Mouse (Mus musculus) neural tube, embryonic 12.5 days (tissue): ENCODE data around the gene Fscn3. TPM values are rescaled to one million over a fixed set of nuclear protein-coding genes. Genes with fewer than 3 reads are reported as not detected.

Experiments
- ATAC-seq: fragments of 200-750 bp; cut with Nextera tagmentation; 2 replicates; pipeline ENCODE4 v1.8.0; 2017; ENCODE audit warnings: low read depth, mild to moderate bottlenecking, moderate TSS enrichment, moderate library complexity; ENCODE audit not compliant: low FRiP score
- H3K27ac ChIP-seq: fragments of 300-500 bp; sonication (generic); 2 replicates; pipeline ENCODE4 v1.5.1; 2016
- H3K27me3 ChIP-seq: fragments of 300-500 bp; sonication (generic); replicated peaks from 2 replicates; pipeline ENCODE4 v1.6.1; 2016; ENCODE audit warnings: mild to moderate bottlenecking
- H3K36me3 ChIP-seq: fragments of 300-500 bp; sonication (generic); 2 replicates; pipeline ENCODE4 v1.6.1; 2016; ENCODE audit warnings: mild to moderate bottlenecking
- H3K4me1 ChIP-seq: fragments of 300-500 bp; sonication (generic); 2 replicates; pipeline ENCODE4 v1.6.1; 2016
- H3K4me2 ChIP-seq: fragments of 300-500 bp; sonication (generic); replicated peaks from 2 replicates; pipeline ENCODE4 v1.6.1; 2016; ENCODE audit warnings: mild to moderate bottlenecking
- H3K4me3 ChIP-seq: fragments of 300-500 bp; sonication (generic); 2 replicates; pipeline ENCODE4 v1.5.1; 2016
- H3K9ac ChIP-seq: fragments of 300-500 bp; sonication (generic); 2 replicates; pipeline ENCODE4 v1.6.1; 2016; ENCODE audit warnings: mild to moderate bottlenecking
- H3K9me3 ChIP-seq: fragments of 300-500 bp; sonication (generic); 2 replicates; pipeline ENCODE4 v1.6.1; 2016; ENCODE audit warnings: mild to moderate bottlenecking
- WGBS: fragments of 180-500 bp; shearing (Covaris S2); methylation state at CpG from one replicate; pipeline ENCODE4 v1.1.7; 2016; 5-methylcytosine and 5-hydroxymethylcytosine counted together
- polyA plus RNA-seq: library from polyadenylated mRNA; unstranded; fragments of >200 nt; fragmentation: Nextera tagmentation; extraction: Ambion mirVana; gene quantifications from 2 replicates; pipeline ENCODE4 v1.2.1, GENCODE M21; 2016

Fscn3 gene
- polyA plus RNA-seq, 1 experiment from 2014 or later, result not detected

GRCm38 (mm10) chr6:28430795-28431537 lies 3.4 kb downstream of the Fscn3 start:
- no peaks in the 10 kb centered on the region for H3K4me1 ChIP-seq
- no peak for ATAC-seq
- no peaks in the 10 kb centered on the region for H3K9me3 ChIP-seq
- no peak overlapping the region for H3K4me3 ChIP-seq
- no peak overlapping the region for H3K4me2 ChIP-seq
- H3K9ac ChIP-seq, result no peak overlapping the region
- H3K27me3 ChIP-seq, result no peaks in the 10 kb centered on the region
- 84% methylated on average over 10 of the region's 10 CpGs for WGBS
- peaks cover 10% of the 10 kb centered on the region for H3K36me3 ChIP-seq
- no peak overlapping the region for H3K27ac ChIP-seq

- no peak overlapping the region for H3K27ac ChIP-seq
- H3K27me3 ChIP-seq, result no peaks in the 10 kb centered on the region
- no peak overlapping the region for H3K9ac ChIP-seq
- 83% methylated on average over 6 of the region's 6 CpGs for WGBS
- ATAC-seq, result no peak
- H3K36me3 ChIP-seq, result peaks cover 6% of the 10 kb centered on the region; the same call in 1 of the 2 replicates
- H3K9me3 ChIP-seq, result no peaks in the 10 kb centered on the region
- H3K4me2 ChIP-seq, result no peak overlapping the region
- no peaks in the 10 kb centered on the region for H3K4me1 ChIP-seq
- no peak overlapping the region for H3K4me3 ChIP-seq
Measured at GRCm38 (mm10) chr6:28431538-28431855, 3.9 kb downstream of the Fscn3 start.

GRCm38 (mm10) chr6:28447937-28448336 lies 20.3 kb downstream of the Fscn3 start:
- WGBS, result 76% methylated on average over 7 of the region's 7 CpGs
- Histone ChIP-seq H3K27me3 (peaks cover 27% of the 10 kb centered on the region), H3K27ac (no peak overlapping the region), H3K4me1 (no peaks in the 10 kb centered on the region), H3K4me2 (no peak overlapping the region), H3K9ac (no peak overlapping the region), H3K9me3 (no peaks in the 10 kb centered on the region), H3K36me3 (no peaks in the 10 kb centered on the region), H3K4me3 (no peak overlapping the region)
- no peak for ATAC-seq

DNA sequence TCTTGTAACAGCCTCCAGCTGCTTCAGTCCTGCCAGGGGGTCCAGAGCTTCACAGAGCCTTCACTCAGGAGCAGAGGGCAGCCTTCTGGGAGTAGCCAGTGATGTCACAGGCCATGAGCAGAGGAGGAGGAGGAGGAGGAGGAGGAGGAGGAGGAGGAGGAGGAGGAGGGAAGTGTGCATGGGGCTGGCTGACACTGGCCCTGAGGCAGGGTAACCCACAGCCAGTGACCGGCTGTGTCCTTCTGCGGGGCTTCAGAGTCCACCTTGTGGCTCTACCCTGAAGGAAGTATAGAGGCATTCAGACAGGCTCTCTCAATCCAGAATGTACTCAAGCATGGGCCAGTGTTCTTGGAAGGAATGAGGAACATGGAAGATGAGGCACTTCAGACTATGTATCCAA lies 21.7 kb downstream of the Fscn3 start, which contains the start of gene Pax4:
Gene Pax4 (minus strand): TSS at position 101 of the 400 bp plus-strand sequence.
- no peak within 1 kb of the TSS for H3K4me3 ChIP-seq
- ATAC-seq, result no peak
- H3K4me2 ChIP-seq, result no peak within 1 kb of the TSS
- no peaks in the 10 kb centered on the region for H3K4me1 ChIP-seq
- no peak within 1 kb of the TSS for H3K27ac ChIP-seq
- no peak within 1 kb of the TSS for H3K9ac ChIP-seq
- peaks cover 27% of the 10 kb centered on the region for H3K27me3 ChIP-seq
- H3K36me3 ChIP-seq, result no peaks in the 10 kb centered on the region
- 83% methylated on average over 2 of the region's 2 CpGs for WGBS
- H3K9me3 ChIP-seq, result no peaks in the 10 kb centered on the region

DNA sequence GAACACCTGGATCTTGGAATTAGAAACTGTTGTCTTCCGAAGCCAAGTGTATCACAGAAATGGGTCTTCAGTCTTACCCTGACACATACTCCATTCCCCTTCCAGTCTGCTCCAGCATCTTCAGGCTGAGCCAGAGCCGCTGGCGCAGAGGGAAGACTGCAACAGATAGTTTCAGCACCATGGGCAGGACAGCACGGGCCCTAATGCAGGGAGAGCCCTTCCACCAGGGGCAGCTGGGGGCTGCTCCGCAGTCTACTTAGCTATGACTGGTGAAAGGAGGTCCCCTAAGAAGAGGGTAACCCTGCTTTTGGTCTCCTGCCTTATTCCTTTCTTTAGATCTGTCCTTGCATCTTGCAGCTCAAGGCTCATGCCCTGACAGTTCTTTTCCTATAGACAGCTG lies 22.9 kb downstream of the Fscn3 start:
- H3K4me3 ChIP-seq, result no peak overlapping the region
- peaks cover 27% of the 10 kb centered on the region for H3K27me3 ChIP-seq
- H3K9me3 ChIP-seq, result no peaks in the 10 kb centered on the region
- H3K36me3 ChIP-seq, result no peaks in the 10 kb centered on the region
- WGBS, result 13% methylated on average over 5 of the region's 5 CpGs
- H3K4me2 ChIP-seq, result 0 out of 2 replicates have a peak overlapping the region, but pooled peaks have one; percentile 16
- H3K9ac ChIP-seq, result no peak overlapping the region
- no peak overlapping the region for H3K27ac ChIP-seq
- H3K4me1 ChIP-seq, result no peaks in the 10 kb centered on the region
- no peak for ATAC-seq

DNA sequence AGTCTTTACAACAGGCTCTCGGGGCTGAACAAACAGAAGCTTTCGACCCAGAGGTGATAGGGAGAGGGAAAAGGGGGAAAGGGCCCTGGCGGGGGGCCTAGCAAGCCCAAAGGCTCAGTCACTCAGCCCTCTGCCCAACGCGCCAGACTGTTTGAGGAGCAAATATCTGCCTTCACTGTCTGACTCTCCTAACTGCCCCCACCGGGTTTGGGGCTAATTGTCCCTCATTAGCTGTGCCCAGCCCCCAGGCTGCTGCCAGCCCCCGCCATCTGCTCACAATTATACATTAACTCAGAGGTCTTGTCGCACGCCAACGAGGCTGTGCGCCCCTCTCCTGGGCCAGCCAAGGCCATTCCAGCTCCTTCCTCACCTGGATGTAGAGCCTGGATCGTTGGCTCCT lies 23.4 kb downstream of the Fscn3 start:
- H3K4me2 ChIP-seq, result 0 out of 2 replicates have a peak overlapping the region, but pooled peaks have one; percentile 16
- peaks cover 27% of the 10 kb centered on the region for H3K27me3 ChIP-seq
- H3K9me3 ChIP-seq, result no peaks in the 10 kb centered on the region
- H3K27ac ChIP-seq, result no peak overlapping the region
- 0% methylated on average over 12 of the region's 12 CpGs for WGBS
- no peaks in the 10 kb centered on the region for H3K36me3 ChIP-seq
- 0 out of 2 replicates have a peak, but pooled peaks have one; percentile 50 for ATAC-seq
- no peaks in the 10 kb centered on the region for H3K4me1 ChIP-seq
- H3K9ac ChIP-seq, result no peak overlapping the region
- no peak overlapping the region for H3K4me3 ChIP-seq

DNA sequence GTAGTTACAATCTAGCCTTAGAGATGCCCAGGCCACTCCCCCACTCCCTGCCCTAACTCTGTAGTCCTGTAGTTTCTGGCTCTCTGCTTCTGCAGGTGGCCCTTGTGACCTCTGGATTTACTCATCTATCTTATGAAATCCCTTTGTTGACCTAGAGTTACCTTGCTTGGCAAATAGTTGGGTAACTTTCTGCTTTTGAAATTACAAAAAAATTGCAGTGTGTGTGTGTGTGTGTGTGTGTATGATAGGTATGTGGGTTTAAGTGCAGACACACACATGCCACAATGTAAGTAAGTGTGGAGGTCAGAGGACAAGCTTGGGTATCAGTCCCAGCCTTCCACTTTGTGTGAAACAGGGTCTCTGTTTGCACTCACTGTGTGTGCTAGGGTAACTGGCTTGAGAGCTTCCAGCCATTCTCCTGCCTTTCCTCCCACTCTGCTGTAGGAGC lies 31.7 kb downstream of the Fscn3 start:
- Histone ChIP-seq H3K4me2 (no peak overlapping the region), H3K27me3 (no peaks in the 10 kb centered on the region), H3K9me3 (no peaks in the 10 kb centered on the region), H3K4me3 (no peak overlapping the region), H3K9ac (no peak overlapping the region), H3K27ac (no peak overlapping the region), H3K36me3 (no peaks in the 10 kb centered on the region), H3K4me1 (no peaks in the 10 kb centered on the region)
- no peak for ATAC-seq

- Histone ChIP-seq H3K4me2 (no peak overlapping the region), H3K9me3 (no peaks in the 10 kb centered on the region), H3K27me3 (no peaks in the 10 kb centered on the region), H3K4me1 (peaks cover 7% of the 10 kb centered on the region; the same call in 1 of the 2 replicates), H3K36me3 (no peaks in the 10 kb centered on the region), H3K9ac (no peak overlapping the region), H3K4me3 (no peak overlapping the region), H3K27ac (no peak overlapping the region)
- no peak for ATAC-seq
- WGBS, result 9% methylated on average over 5 of the region's 5 CpGs
Measured at GRCm38 (mm10) chr6:28460534-28460933, 32.9 kb downstream of the Fscn3 start.

DNA sequence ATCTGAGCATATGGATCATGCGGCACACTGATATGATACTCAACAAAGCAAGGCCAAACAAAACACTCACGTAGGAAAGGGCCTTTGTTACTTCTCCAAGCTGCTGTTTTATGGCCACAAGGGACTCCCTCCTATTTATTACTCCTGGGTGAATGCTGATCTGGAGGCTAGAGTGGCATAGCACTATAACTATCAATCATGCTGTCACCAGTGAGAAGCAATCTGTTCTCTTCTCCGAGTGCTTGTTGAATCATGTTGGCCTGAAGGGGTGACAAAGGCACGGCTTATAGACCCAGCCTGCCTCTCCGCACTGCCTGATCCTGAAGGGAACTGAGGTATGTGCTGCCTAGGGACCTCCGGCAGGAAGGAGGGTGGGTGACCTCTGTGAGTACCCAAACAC lies 37.0 kb downstream of the Fscn3 start:
- peaks cover 7% of the 10 kb centered on the region; the same call in 1 of the 2 replicates for H3K4me1 ChIP-seq
- no peaks in the 10 kb centered on the region for H3K27me3 ChIP-seq
- H3K36me3 ChIP-seq, result no peaks in the 10 kb centered on the region
- H3K4me3 ChIP-seq, result no peak overlapping the region
- H3K9me3 ChIP-seq, result no peaks in the 10 kb centered on the region
- H3K9ac ChIP-seq, result no peak overlapping the region
- H3K27ac ChIP-seq, result no peak overlapping the region
- H3K4me2 ChIP-seq, result no peak overlapping the region
- 5% methylated on average over 6 of the region's 6 CpGs for WGBS
- ATAC-seq, result peak; percentile 86

GRCm38 (mm10) chr6:28470017-28470602 lies 42.5 kb downstream of the Fscn3 start:
- Histone ChIP-seq H3K27me3 (no peaks in the 10 kb centered on the region), H3K4me2 (no peak overlapping the region), H3K4me3 (no peak overlapping the region), H3K9ac (no peak overlapping the region), H3K36me3 (no peaks in the 10 kb centered on the region), H3K4me1 (no peaks in the 10 kb centered on the region), H3K27ac (no peak overlapping the region), H3K9me3 (no peaks in the 10 kb centered on the region)
- no peak for ATAC-seq
- 75% methylated on average over 4 of the region's 4 CpGs for WGBS

DNA sequence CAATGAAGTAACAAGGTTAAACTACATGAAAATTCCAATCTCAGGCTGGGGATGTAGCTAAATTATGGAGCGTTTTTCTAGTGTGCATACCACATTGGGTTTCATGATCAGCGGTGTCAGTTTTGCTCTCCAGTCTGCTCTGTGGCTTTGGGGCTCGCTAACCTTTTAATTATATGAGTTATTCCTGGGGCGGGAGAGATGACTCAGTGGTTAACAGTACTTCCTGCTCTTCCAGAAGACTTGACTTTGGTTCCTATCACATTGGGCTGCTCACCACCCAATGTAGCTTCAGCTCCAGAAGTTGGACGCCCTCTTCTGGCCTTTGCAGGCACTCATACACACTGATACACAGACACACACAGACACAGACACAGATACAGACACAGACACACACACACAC lies 43.0 kb downstream of the Fscn3 start:
- Histone ChIP-seq H3K27ac (no peak overlapping the region), H3K9ac (no peak overlapping the region), H3K27me3 (no peaks in the 10 kb centered on the region), H3K4me1 (no peaks in the 10 kb centered on the region), H3K9me3 (no peaks in the 10 kb centered on the region), H3K4me3 (no peak overlapping the region), H3K4me2 (no peak overlapping the region), H3K36me3 (no peaks in the 10 kb centered on the region)
- 86% methylated on average over 5 of the region's 5 CpGs for whole genome bisulfite sequencing
- no peak for ATAC-seq

DNA sequence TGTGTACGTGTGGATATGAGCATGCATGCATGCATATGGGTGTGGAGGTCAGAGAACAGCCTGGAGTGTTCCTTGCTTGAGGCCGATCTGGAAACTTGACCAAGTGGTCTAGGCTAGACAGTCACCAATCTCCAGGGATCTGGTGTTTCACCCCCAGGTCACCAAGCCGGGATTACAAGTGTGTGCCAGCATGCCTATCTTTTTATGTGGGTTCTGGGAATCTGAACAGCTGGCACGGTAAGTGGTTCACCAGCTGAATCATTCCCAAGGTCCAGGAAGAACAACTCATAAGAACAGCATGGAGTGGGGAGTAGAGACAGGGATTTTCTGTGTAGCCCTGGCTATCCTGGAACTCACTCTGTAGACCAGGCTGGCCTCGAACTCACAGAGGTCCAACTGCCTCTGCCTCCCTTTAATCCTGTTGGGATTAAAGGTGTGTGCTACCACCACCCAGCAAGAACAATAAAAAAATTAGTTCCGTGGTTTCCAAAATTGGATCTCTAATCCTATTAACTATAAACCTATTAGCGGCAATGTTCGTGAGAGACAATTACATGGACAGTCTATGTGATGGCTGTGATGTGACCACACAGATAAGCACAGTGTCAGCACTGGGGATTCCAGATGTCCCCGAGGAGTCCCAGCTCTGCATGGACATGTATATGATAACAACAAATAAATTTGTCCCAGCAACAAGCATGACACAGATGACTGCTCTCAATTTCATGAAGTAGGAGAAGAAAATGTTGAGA lies 43.9 kb downstream of the Fscn3 start:
- Histone ChIP-seq H3K4me3 (no peak overlapping the region), H3K9ac (no peak overlapping the region), H3K36me3 (no peaks in the 10 kb centered on the region), H3K27me3 (no peaks in the 10 kb centered on the region), H3K9me3 (no peaks in the 10 kb centered on the region), H3K27ac (no peak overlapping the region), H3K4me2 (no peak overlapping the region), H3K4me1 (no peaks in the 10 kb centered on the region)
- 87% methylated on average over 9 of the region's 9 CpGs for WGBS
- no peak for ATAC-seq
